Mouse (Mus musculus) heart, postnatal 14 days (tissue): Measurements from ENCODE around the gene Tkt. TPM values are rescaled to one million over a fixed set of nuclear protein-coding genes. Genes with fewer than 3 reads are reported as not detected.

Experiments
- DNase-seq, 2 experiments: peaks; one replicate each; pipeline ENCODE4 v3.0.0; 2021 to 2022
- intact Hi-C: fragments of 180-260 bp; cut with DNase I; formaldehyde crosslinking; loops from one replicate; pipeline ENCODE4 v1.15.1; 2025
- total RNA-seq, 2 experiments: library from RNA; stranded (reverse); gene quantifications; 2 replicates each; pipeline ENCODE4 v1.2.3; 2021

Gene Tkt
- total RNA-seq, 2 experiments from 2014 or later: 35.1 to 39.2 TPM

- DNase-seq: no peak
- intact Hi-C loops: no loop called here
Measured at GRCm38 (mm10) chr14:30550232-30551070, 2.3 kb downstream of the Tkt start.

DNA sequence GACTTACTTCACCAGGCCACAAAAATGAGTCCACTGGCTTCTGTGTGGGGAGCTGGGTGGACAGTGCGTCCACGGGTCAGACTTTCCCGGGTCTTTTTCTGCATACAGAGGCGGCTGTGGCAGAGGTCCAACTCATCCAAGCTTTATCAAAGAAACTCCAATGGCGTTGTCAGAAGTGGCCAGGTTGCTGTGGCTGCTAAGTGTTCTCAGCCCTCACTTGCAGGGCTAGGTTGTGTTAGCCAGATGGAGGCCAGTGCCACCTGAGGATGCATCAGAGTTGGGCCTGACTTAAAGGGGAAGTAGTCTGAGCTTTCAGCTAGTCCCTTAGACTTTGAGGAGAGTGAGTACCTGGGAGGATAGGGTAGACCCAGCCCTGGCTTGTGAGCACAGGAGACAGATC, 3.4 kb downstream of the Tkt start:
- no peak for DNase-seq
- intact Hi-C loops: no loop called here

GRCm38 (mm10) chr14:30551981-30552380, 3.8 kb downstream of the Tkt start:
- intact Hi-C loops: no loop called here
- no peak for DNase-seq

DNA sequence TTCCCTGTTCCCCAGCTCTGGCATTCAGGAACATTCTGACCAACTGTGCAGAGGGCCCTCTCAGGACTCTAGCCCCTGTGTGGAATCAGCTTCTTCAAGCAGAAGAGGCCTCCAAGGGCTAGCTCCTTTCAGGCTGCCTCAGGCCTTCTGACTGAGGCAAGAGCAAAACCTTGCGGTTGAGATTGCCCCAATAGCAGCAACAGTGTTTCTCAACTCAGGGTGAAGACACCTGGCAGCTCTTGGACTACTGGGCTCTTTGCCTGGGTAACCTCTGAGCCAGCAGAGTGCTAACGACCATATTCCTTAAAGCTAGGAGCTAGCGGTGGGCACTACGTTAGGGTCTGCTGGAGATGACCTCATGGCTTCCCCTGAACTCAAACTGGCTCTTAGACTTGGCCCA, 5.0 kb downstream of the Tkt start:
- DNase-seq: no peak
- intact Hi-C loops: no loop called here

DNA sequence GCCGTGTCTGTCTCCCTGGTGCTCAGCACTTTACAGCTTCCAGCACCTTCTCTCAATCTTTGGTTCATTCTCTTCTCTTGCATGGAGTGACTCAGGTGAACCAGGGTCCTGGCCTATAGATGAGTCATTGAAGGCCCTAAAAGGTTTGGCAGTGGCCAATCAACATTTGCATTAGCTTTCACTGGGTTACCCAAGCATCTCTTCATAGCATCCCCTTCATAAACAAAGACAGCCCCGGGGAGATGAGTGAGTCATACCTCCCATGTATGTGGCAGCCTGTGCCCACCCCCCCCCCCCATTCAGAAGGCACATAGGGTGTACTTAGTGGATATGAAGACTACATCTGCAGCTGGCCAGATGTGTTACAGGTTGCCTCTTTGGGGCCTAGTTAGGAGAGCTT, 8.5 kb downstream of the Tkt start:
- no peak for DNase-seq
- intact Hi-C loops: no loop called here

- intact Hi-C loops: no loop called here
- DNase-seq: no peak
Measured at GRCm38 (mm10) chr14:30557730-30558129, 9.6 kb downstream of the Tkt start.

GRCm38 (mm10) chr14:30559321-30559850, 11.2 kb downstream of the Tkt start:
- DNase-seq: no peak
- intact Hi-C loops: no loop called here

DNA sequence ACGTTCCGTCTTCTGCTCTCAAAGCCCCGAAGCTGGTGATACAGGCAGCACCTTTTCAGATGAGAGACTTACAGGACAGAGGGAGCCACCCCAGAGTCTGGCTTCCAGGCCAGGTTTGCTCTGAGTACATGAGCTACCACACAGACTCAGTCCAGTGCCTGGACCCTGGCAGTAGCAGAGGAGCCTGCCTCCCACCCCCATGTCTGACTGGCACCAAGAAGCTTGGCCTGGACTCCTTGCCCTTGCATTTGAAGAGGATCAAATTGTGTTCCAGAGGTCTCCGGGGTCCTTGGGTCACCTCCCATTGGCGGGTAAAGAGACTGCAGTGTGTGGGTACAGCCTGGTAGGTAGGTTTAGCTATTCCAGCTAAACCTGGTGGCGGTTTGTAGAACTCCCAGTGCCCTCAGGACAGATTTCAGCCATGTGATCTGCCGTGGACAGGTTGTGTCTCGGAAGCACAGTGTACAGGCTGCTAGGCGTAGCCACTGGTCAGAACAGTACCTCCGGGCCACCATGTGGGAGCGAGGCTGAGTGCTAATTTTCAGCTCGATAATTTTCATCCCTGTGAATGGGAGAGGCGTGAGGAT, 12.7 kb downstream of the Tkt start:
- intact Hi-C loops: no loop called here
- no peak for DNase-seq

- intact Hi-C loops: no loop called here
- peak; percentile 51 to 63 for DNase-seq
Measured at GRCm38 (mm10) chr14:30561470-30562187, 13.5 kb downstream of the Tkt start.

DNA sequence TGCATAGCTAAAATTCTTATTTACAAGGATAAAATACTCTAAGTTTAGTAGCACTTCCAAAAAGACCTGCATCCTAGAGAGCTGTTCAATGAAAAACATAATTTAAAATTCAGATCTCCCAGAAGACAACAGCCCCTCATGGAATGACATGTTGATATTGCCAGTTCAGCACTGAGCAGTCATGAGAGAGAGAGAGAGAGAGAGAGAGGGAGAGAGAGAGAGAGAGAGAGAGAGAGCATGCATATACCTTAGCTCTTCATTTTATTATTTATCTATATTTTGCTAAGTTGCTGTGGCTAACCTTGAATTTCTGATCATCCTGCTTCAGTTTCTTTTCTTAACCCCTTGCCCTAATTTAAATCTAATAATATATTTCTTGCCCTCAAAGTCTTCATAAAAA, 14.2 kb downstream of the Tkt start:
- intact Hi-C loops: no loop called here
- DNase-seq: no peak

DNA sequence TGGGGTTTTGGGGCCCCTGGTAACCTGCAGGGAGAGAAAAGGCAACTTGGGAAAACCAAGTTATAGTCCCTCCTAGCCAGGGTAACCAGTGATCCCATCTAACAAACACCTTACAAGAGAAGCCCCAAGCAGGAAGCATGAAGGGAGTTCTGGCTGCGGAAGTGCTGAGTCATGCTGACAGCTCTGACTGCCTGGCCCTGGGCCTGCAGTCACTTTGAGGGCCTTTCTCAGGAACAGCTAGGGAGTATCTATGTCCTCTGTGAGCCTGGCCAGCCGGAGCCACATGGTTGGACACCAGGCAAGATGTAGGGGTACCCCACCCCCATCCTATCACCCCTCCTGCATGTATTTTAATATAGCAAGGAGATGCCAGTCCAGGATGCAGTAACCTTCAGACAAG, 16.3 kb downstream of the Tkt start:
- intact Hi-C loops: no loop called here
- peak; percentile 64 to 82 for DNase-seq

GRCm38 (mm10) chr14:30566317-30566716, 18.2 kb downstream of the Tkt start:
- intact Hi-C loops: no loop called here
- DNase-seq: no peak

DNA sequence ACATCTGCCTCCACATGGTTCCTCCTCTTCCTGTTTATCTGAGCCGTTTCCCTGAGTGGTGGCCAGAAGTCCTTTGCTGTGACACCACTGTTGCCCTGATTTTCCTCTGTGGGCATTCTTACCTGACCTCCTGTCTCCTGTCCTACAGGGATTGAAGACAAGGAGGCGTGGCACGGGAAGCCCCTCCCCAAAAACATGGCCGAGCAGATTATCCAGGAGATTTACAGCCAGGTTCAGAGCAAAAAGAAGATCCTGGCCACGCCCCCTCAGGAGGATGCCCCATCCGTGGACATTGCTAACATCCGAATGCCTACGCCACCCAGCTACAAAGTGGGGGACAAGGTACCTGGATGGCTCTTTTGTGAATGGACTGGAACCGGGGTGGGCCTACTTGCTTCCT, 19.9 kb downstream of the Tkt start:
- intact Hi-C loops: no loop called here

GRCm38 (mm10) chr14:30570303-30570702, 22.1 kb downstream of the Tkt start:
- DNase-seq: no peak
- intact Hi-C loops: loop anchor here (5.0 kb wide), 2 partner anchors 83 to 433 kb away; no protein-coding TSS in a partner anchor

More for the DNA sequence above, 19.9 kb downstream of the Tkt start:
- DNase-seq: no peak

DNA sequence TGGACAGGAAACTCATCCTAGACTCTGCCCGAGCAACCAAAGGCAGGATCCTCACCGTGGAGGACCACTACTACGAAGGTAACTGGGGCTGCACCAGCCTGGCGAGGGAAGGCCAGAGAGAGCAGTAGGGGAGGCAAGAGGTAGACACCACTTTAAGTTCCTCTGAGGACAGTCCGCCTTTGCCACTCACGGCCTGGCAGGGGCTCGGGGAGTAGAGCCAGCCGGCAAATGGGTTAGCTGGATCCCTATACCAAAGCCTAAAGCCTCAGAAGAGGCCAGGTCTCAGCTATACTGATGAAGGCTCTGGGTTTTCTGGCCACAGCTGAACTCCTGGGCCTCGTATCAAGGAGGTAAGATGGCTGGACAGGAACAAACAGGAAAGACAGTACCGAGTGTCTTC, 24.1 kb downstream of the Tkt start:
- intact Hi-C loops: loop anchor here (5.0 kb wide), 2 partner anchors 85 to 435 kb away; no protein-coding TSS in a partner anchor
- DNase-seq: peak in 1 of 2 experiments; percentile 53

GRCm38 (mm10) chr14:30573235-30573634, 25.1 kb downstream of the Tkt start:
- no peak for DNase-seq
- intact Hi-C loops: loop anchor here (5.0 kb wide), 2 partner anchors 86 to 436 kb away; no protein-coding TSS in a partner anchor

- peak; percentile 78 to 88 for DNase-seq
Measured at GRCm38 (mm10) chr14:30573983-30574584, 25.9 kb downstream of the Tkt start.

GRCm38 (mm10) chr14:30575791-30576190, 27.6 kb downstream of the Tkt start:
- intact Hi-C loops: loop anchor here (2.0 kb wide), 1 partner anchor 27 kb away; the partner anchor contains the start of gene Tkt
- DNase-seq: no peak

More at GRCm38 (mm10) chr14:30573983-30574584, 25.9 kb downstream of the Tkt start:
- intact Hi-C loops: loop anchor here (2.0 to 5.0 kb wide), 3 partner anchors 25 to 437 kb away; partner anchors contain the start of gene Tkt

GRCm38 (mm10) chr14:30576260-30576659, 28.1 kb downstream of the Tkt start:
- DNase-seq: no peak
- intact Hi-C loops: no loop called here
